Mouse (Mus musculus): ENCODE measurements around the gene Kbtbd12.

DNA sequence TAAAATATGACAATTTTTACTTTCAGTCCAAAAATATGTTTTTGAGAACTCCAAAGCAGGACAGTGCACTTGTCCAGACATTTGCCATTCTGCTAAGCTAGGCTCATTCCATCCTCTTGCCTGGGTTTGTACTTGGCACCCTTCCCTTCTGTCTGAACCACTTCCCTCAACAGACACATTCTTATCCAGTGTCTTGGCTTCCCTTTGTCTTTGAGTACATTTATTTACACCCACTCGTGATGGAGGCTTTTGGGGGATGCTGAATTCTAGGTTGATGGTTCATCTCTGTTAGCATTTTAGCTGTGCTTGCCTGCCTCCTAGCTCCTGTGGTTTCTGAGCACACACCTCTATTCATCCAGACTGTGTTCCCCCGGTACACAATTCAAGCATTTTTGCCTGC is 31.3 kb downstream of the Kbtbd12 start:
- no peak for TF ChIP-seq CTCF (IDR thresholded peaks at IDR 0.05; ENCODE audit: low read depth)
- no peak for TF ChIP-seq EP300 (IDR thresholded peaks at IDR 0.05; ENCODE audit: low read depth)
